Mouse (Mus musculus): ENCODE data around the gene Fggy. TPM values are rescaled to one million over a fixed set of nuclear protein-coding genes. Genes with fewer than 3 reads are reported as not detected.

Gene Fggy
- total RNA-seq, 2 experiments from 2014 or later, result 8.3 to 9.2 TPM

DNA sequence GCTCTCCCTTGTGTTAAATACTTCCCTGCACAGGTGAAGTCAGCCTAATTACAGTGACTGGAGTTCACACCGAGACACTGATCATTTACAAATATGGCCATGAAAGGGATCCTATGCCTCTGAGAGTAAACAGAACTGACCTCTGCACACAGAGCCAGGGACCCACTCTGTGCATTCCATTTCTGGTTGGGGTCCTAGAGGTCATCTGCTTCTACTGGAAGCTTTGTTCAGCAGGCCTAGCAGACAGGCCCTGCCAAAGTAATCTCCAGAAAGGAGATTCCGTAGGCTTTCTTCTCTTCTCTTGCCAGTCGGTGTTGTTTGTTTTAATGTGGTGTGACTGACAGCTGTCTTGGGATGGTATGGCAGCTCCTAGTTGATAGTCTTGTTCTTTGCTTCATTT, 101.7 kb downstream of the Fggy start:
- no peak for DNase-seq
- intact Hi-C loops (cut with DNase I), result no loop called here

GRCm38 (mm10) chr4:95663596-95663995, 106.3 kb downstream of the Fggy start:
- intact Hi-C loops (cut with DNase I), result no loop called here
- no peak for DNase-seq

DNA sequence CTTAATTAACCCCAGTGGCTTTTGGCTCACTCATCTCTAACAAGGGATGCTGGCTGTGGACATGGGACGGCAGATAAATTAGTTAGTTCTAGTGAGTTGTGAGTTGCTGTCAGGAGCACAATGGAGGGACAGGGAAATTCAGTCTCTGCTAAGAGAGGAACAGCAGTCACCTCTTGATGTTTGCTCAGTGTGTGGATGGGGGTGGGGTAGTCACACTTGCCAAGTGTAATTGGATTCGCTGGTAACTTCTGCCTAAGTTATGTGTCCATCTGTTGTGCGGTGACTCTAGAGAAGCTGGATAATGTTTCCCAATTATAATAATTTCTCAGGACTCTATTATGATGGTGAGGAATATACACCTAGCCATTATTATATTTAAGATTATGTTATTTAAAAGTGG, 107.0 kb downstream of the Fggy start:
- no peak for DNase-seq
- intact Hi-C loops (cut with DNase I), result no loop called here

DNA sequence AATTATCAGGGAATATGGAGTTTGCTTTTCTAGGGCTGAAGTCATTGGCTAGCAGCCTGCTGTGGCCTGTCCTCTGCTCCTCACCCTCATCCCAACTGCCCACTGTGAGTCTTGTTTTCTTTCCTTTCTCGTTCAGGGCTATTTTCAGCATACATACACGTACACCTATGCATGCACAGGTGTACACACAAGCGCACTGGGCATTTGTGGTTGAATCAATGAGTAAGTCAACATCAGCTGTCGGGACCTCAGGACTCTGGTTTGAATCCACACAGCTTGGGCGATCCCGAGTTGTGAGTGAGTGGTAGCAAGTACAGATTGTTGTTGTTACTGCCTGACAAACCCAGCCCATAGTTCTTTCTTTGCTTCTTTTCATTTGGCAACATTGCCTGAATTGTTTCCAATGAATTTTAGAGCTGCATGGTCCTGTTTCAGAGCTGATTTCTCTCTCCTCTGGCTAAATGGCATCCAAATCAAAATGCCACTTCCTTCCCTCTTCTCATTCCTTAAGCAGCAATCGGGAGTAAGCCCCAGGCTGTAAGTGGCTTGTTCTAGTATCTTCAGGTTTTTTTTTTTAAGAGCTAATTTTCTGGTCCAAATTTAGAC, 109.1 kb downstream of the Fggy start:
- DNase-seq, result no peak
- intact Hi-C loops (cut with DNase I), result no loop called here

- intact Hi-C loops (cut with DNase I), result no loop called here
- DNase-seq, result no peak
These were observed 109.6 kb downstream of the Fggy start for GRCm38 (mm10) chr4:95666896-95667295.

DNA sequence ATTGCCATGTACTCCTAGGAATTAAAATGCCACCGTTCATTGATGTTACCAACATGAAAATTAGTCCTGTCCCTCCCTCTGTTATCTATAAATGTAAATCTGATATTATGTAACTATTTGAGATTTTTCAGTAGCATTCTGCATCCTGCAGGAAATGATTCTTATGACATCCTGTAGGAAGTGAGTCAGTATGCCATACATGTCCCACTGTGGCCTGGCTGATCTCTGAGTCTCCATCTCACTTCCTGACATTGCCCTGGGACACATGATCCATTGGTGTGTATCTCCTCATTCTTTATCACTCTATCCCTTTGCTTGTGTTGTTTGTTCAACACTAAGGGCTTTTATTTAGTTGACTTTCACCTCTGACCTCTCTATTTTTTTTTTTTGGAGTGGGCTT, 110.3 kb downstream of the Fggy start:
- intact Hi-C loops (cut with DNase I), result no loop called here
- DNase-seq, result no peak

- no peak for DNase-seq
- intact Hi-C loops (cut with DNase I), result no loop called here
These were observed 111.2 kb downstream of the Fggy start for GRCm38 (mm10) chr4:95668543-95668942.

- intact Hi-C loops (cut with DNase I), result no loop called here
- DNase-seq, result no peak
These were observed 112.0 kb downstream of the Fggy start for GRCm38 (mm10) chr4:95669336-95669735.

DNA sequence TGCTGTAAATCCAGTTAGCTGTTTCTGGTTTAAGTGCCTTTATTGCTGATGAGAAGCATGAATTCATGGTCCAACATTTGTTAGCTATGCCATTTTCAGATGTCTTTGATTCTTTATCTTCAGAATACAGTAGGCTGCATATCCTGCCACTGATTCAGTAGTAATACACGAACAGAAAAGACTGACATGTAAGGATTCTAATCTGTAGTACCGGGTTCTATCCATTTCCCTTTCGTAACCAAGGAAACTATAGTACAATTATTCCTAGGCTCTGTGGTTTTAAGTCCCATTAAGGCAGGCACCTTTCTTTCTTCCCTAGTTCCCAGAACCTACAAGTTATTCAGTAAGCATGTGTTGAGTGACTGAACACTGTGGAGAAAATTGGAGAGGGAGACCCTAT, 113.3 kb downstream of the Fggy start:
- no peak for DNase-seq
- intact Hi-C loops (cut with DNase I), result no loop called here

- DNase-seq, result no peak
- intact Hi-C loops (cut with DNase I), result no loop called here
These were observed 114.7 kb downstream of the Fggy start for GRCm38 (mm10) chr4:95672039-95672438.

DNA sequence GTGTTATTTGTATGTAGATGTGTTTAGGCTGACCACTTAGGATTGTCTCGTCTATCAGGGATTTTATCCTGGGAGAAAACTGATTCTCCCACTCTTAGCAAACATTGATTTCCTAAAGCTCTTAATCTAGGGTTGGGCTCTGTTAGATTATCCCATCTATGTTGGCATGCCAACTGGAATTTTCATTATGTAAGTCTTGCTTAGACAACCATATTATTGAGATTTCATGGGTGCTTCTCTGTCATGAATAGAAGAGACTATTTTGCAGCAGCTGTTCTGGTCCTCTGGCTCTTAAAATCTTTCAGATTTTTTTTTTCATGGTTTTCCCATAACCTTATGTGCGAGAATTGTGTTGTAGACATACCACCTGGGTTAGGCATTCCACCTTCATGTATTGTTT, 119.1 kb downstream of the Fggy start:
- DNase-seq, result no peak
- intact Hi-C loops (cut with DNase I), result no loop called here

DNA sequence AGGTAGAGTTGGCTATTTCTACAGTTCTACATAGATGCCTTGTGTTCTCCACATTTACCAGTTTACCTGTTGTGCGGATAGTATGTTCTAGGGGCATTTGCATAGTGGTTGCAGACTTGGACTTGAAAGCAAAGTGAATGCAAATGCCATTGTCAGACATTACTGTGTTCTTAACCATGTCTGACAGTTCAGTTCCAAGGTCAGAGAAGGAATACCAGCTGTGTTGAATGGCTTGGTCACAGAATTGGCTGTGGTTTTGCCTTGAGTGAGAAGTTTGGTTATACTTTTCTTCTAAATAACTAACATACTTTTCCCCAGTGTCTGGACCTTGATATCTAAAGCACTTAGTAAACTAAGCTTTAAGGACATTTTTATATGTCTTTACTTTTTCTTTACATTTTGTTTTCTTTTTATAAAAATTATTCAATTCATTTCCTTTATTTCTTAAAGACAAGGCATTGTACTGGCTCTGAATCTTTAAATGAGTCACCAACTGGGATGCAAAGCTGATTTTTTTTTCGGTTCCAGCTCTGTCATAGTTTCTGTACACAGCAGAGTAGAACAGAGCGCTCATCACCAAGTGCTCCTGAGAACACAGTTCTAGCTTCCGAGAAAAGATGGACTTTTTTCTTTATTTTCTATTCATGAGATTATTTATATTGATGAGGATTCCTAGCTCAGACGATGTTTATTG, 123.6 kb downstream of the Fggy start:
- no peak for DNase-seq
- intact Hi-C loops (cut with DNase I), result no loop called here

DNA sequence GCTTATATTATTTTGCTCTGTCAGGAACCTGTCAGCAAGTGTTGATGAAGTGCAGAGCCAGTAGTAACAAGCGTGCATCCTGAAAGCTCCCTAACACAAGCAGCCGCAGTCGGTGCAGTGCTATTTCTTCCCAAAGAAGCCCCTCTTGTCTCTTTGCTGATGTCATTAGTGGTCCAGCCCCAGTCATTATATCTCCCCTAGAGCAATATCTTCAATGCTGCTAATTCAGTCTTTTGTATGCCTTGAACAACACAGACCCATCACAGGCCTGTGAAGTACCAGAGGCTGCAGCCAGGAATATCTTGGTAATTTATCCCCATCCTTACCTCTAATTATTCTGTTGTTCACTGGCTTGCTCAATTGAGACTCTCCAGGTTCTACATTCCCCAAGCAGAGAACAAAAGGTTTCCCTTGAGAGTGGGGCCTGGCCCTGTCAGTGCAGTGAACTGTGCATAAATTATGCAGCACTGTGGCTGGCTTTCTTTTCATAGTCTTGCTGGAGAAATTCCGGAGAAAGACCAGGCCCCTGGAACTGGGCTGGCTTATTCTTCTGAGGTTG, 127.3 kb downstream of the Fggy start:
- no peak for DNase-seq
- intact Hi-C loops (cut with DNase I), result no loop called here

- DNase-seq, result no peak
- intact Hi-C loops (cut with DNase I), result no loop called here
These were observed 129.5 kb downstream of the Fggy start for GRCm38 (mm10) chr4:95686775-95687174.

DNA sequence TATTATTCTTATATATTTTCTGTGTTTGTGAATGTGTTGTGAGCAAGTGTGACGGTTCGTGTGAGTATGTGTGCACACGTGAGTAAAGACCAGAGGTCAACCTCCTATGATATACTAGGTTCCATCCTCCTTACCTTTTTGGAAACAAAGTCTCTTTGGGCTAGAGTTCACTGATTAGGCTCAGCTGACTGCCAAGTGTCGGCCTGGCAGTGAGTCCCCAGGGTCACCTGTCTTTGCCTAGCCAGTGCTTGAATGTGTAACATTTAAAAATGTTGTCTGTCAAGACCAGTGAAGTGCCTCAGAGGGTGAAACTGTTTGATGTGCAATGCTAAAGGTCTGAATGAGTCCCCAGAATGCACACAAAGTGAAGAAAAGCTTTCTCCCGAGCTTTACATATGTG, 130.0 kb downstream of the Fggy start:
- intact Hi-C loops (cut with DNase I), result no loop called here
- no peak for DNase-seq

DNA sequence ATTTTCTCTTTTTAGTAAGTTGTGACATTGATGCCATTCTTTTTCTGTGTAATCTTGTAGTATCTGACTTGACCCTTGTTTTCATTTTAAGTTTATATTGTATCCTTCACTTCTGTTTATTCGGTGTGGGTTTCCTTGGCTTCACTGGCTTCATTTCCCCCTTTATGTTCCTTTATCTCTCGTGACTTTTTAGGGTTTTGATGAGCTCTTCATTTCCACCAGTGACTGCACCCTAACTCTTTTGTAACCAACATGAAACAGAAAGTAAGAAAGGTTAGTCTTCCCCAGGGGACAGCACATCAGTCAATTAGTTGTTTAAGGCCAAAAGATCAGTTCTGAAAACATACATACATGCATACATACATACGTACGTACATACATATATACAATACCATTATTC, 130.9 kb downstream of the Fggy start:
- intact Hi-C loops (cut with DNase I), result no loop called here
- no peak for DNase-seq

GRCm38 (mm10) chr4:95700366-95700765, 143.1 kb downstream of the Fggy start:
- intact Hi-C loops (cut with DNase I), result no loop called here

GRCm38 (mm10) chr4:95707941-95708897, 150.9 kb downstream of the Fggy start:
- no peak for DNase-seq
- intact Hi-C loops (cut with DNase I), result no loop called here

More at GRCm38 (mm10) chr4:95700366-95700765, 143.1 kb downstream of the Fggy start:
- no peak for DNase-seq

- intact Hi-C loops (cut with DNase I), result no loop called here
- DNase-seq, result no peak
These were observed 152.4 kb downstream of the Fggy start for GRCm38 (mm10) chr4:95709750-95710149.

- intact Hi-C loops (cut with DNase I), result no loop called here
- DNase-seq, result no peak
These were observed 155.5 kb downstream of the Fggy start for GRCm38 (mm10) chr4:95712802-95713201.

DNA sequence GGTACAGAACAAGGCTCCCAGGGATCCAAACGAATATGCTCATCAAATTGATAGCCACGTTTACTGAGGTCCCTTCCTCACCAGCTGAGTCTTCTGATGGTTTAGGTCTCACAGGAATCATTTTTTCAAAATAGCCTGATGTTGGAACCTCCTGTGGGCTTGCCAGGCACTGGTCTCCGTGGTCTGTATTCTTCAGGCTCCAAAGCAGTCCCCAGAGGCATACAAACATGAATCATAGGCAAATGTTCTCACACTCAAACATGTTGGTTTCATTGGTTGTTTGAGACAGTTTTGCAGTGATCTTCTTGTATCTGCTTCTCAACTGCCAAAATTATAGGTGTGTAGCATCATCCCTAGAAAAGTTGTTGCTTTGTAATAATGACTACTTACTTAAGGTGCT, 156.0 kb downstream of the Fggy start:
- intact Hi-C loops (cut with DNase I), result no loop called here
- DNase-seq, result no peak
